Mouse (Mus musculus) embryonic facial prominence, embryonic 14.5 days (tissue): ENCODE results near the gene Svs1. TPM values are rescaled to one million over a fixed set of nuclear protein-coding genes. Genes with fewer than 3 reads are reported as not detected.
A peak's percentile ranks its signal among the peaks of the same experiment; 100 is the strongest.

Experiments used
- ATAC-seq: fragments of 200-750 bp; cut with Nextera tagmentation; 2 replicates; pipeline ENCODE4 v1.8.0; 2017; ENCODE audit warnings: low read depth, moderate number of reproducible peaks, moderate TSS enrichment
- DNase-seq: peaks from one replicate; pipeline ENCODE4 v3.0.0-alpha.2; 2015; ENCODE audit warnings: low spot score
- H3K27ac ChIP-seq: fragments of 300-500 bp; sonication (generic); replicated peaks from 2 replicates; pipeline ENCODE4 v1.5.1; 2014; ENCODE audit warnings: low read depth, mild to moderate bottlenecking, low read length, moderate library complexity
- H3K27me3 ChIP-seq: fragments of 300-500 bp; sonication (generic); replicated peaks from 2 replicates; pipeline ENCODE4 v1.6.1; 2014; ENCODE audit warnings: low read length; ENCODE audit not compliant: control insufficient read depth, insufficient read depth
- H3K36me3 ChIP-seq: fragments of 300-500 bp; sonication (generic); 2 replicates; pipeline ENCODE4 v1.6.1; 2014; ENCODE audit warnings: low read length, mixed read lengths; ENCODE audit not compliant: control insufficient read depth, insufficient read depth
- H3K4me1 ChIP-seq: fragments of 300-500 bp; sonication (generic); 2 replicates; pipeline ENCODE4 v1.6.1; 2014; ENCODE audit warnings: antibody characterized with exemption, low read length; ENCODE audit not compliant: control insufficient read depth, insufficient read depth
- H3K4me2 ChIP-seq: fragments of 300-500 bp; sonication (generic); 2 replicates; pipeline ENCODE4 v1.6.1; 2014; ENCODE audit warnings: low read depth, mild to moderate bottlenecking, low read length, moderate library complexity, mixed read lengths
- H3K4me3 ChIP-seq: fragments of 300-500 bp; sonication (generic); 2 replicates; pipeline ENCODE4 v1.5.1; 2014; ENCODE audit warnings: low read depth, mild to moderate bottlenecking, low read length
- H3K9ac ChIP-seq: fragments of 300-500 bp; sonication (generic); 2 replicates; pipeline ENCODE4 v1.6.1; 2014; ENCODE audit warnings: low read depth, mild to moderate bottlenecking, low read length, moderate library complexity, mixed read lengths
- H3K9me3 ChIP-seq: fragments of 300-500 bp; sonication (generic); 2 replicates; pipeline ENCODE4 v1.6.1; 2016; ENCODE audit warnings: low read length; ENCODE audit not compliant: control insufficient read depth
- WGBS: fragments of 180-500 bp; shearing (Covaris S2); extraction: QIAGEN DNeasy Blood & Tissue Kit; methylation state at CpG from one replicate; pipeline ENCODE4 v1.1.7; 2014; 5-methylcytosine and 5-hydroxymethylcytosine counted together
- polyA plus RNA-seq: library from polyadenylated mRNA; unstranded; fragments of >200 nt; fragmentation: Nextera tagmentation; extraction: Ambion mirVana; gene quantifications from 2 replicates; pipeline ENCODE4 v1.2.1, GENCODE M21; 2014

The Svs1 gene
- not detected in 2 replicates for polyA plus RNA-seq

DNA sequence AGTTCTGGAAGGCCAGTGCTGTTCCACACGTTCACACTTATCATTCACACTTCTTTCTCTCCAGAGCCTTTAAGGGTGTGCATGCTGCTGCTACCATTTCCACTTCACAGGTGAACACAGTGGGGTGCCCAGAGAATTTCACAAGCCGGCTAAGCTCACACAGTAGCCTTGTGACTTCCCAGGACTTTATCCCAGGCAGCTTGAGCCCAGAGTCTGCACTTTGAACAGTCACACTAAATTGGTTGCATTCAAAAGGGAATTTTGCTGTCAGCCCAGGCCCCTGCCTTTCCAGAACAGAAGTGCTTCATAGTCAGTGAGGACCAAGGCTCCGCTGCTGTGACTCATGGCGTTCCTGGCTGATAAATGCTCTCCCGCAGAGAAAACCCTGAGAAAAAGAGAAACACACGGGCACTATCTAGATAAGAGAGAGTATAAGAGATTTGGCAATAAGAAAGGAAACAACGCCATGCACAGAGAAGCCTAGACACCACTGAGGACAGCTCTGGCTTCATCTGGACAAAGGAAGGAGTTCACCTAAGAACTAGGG lies at the start of gene Svs1:
Svs1 (plus strand) TSS at position 418 of the 547 bp plus-strand sequence.
- WGBS: 59% methylated on average over 7 of the region's 7 CpGs
- Histone ChIP-seq H3K36me3 (no peaks in the 10 kb centered on the region), H3K27me3 (no peaks in the 10 kb centered on the region), H3K4me3 (no peak within 1 kb of the TSS), H3K4me2 (no peak within 1 kb of the TSS), H3K27ac (no peak within 1 kb of the TSS), H3K4me1 (no peaks in the 10 kb centered on the region), H3K9ac (no peak within 1 kb of the TSS), H3K9me3 (no peaks in the 10 kb centered on the region)
- ATAC-seq (no peak), DNase-seq (no peak)

DNA sequence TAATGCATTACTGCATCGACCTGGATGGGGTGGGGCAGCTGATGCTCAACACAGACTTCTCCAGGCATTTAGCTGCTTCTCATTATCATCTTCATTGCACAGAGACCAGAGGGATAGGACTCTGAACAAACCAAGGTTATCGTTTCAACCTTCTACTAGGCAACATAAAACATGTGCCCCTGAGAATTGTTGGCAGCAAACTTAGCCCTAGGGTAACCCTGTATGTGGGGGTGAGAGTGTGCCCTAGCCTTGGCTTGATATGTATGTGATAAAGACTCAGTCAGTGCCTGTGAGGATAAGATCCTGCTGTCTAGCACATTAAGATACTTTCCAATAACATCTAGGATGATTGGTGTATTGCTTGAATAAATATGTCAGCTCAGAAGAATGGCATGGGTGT lies 37.1 kb upstream of the Svs1 start:
- Histone ChIP-seq H3K4me3 (no peak overlapping the region), H3K36me3 (no peaks in the 10 kb centered on the region), H3K27me3 (no peaks in the 10 kb centered on the region), H3K4me2 (no peak overlapping the region), H3K27ac (no peak overlapping the region), H3K4me1 (no peaks in the 10 kb centered on the region), H3K9me3 (no peaks in the 10 kb centered on the region), H3K9ac (no peak overlapping the region)
- no peak for DNase-seq
- no peak for ATAC-seq
- 73% methylated on average over 2 of the region's 2 CpGs for WGBS

DNA sequence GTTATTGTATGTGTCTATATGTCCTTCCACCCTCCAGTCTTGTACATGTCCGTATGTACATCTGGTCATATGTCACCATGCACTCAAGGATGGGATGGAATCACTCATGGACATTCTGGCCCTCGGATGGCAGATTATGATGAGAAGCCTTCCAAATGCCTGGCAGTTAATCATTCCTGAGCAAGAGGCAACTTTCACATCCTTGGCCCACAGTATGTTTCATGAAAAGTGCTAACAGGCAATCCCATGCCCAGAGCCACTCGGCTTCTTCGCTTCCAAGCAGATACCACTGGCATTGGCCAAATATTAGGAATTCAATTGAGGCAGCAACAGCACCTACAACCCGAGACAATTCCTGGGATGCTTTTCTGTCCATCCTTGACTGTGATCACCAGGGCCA lies 36.0 kb upstream of the Svs1 start:
- ATAC-seq (no peak), DNase-seq (no peak)
- 79% methylated on average over 5 of the region's 5 CpGs for WGBS
- no peak overlapping the region for H3K4me2 ChIP-seq
- H3K4me1 ChIP-seq: no peaks in the 10 kb centered on the region
- H3K27ac ChIP-seq: no peak overlapping the region
- no peak overlapping the region for H3K9ac ChIP-seq
- H3K4me3 ChIP-seq: no peak overlapping the region
- no peaks in the 10 kb centered on the region for H3K9me3 ChIP-seq
- H3K27me3 ChIP-seq: no peaks in the 10 kb centered on the region
- no peaks in the 10 kb centered on the region for H3K36me3 ChIP-seq

DNA sequence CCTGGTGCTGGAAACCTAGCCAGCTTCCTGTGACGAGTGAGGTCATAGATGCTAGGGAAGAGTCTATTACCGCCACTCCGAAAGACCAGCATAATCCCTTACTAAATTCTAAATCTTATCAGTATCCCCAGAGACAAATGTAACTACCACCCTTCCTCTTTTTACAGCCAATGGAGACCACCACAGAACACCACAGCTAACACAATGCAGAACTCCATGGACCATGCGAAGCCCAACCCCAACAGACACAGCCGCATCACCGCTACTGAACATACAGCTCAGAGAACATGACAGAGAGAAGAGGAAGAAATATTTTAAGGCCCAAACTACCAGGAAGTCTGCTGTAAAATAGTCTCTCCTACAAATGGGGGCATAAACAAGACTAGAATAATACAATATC lies 35.0 kb upstream of the Svs1 start:
- H3K4me2 ChIP-seq: no peak overlapping the region
- no peak overlapping the region for H3K9ac ChIP-seq
- H3K27ac ChIP-seq: no peak overlapping the region
- 78% methylated on average over 6 of the region's 6 CpGs for WGBS
- ATAC-seq (no peak), DNase-seq (no peak)
- H3K4me3 ChIP-seq: no peak overlapping the region
- no peaks in the 10 kb centered on the region for H3K27me3 ChIP-seq
- no peaks in the 10 kb centered on the region for H3K36me3 ChIP-seq
- no peaks in the 10 kb centered on the region for H3K9me3 ChIP-seq
- no peaks in the 10 kb centered on the region for H3K4me1 ChIP-seq

DNA sequence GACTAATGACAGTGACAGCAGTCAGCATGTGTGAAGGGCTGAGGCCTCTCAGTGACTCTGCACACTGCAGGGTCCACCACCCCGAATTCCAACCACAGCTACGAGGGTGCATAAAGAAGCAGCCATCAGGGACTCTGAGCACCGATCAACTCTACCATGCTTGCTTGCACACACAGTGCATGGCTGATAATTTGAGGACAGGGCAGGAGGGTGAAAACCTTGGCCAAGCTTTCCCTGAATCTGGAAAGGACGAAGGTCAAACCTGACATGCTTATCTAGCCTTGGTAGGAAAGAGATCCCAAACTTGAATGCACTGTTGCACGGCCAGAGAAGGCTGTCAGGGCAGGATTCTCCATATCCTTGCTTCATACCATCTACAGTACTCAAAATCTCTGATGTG lies 33.4 kb upstream of the Svs1 start:
- Histone ChIP-seq H3K27ac (no peak overlapping the region), H3K27me3 (no peaks in the 10 kb centered on the region), H3K36me3 (no peaks in the 10 kb centered on the region), H3K4me1 (no peaks in the 10 kb centered on the region), H3K4me3 (no peak overlapping the region), H3K4me2 (no peak overlapping the region), H3K9me3 (no peaks in the 10 kb centered on the region), H3K9ac (no peak overlapping the region)
- DNase-seq: no peak
- 84% methylated on average over 5 of the region's 5 CpGs for WGBS
- no peak for ATAC-seq

DNA sequence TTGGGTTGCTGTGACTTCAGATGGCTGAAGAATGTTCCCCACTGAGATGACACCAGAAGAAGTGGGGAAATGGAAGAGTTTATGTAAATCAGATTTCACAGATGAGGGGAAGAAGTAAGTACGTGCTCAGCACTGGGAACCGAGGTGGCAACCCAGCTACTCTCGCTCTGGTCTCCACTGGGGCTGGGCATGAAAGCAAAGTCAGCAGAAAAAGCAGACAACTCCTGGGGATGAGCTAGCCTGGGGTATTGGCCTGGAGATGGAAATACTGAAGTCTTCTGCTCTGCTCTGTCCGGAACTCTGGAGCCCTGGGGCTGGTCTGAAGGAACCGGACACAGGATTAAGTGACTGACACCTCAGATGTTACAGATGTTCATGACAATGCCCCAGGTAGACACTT lies 32.5 kb upstream of the Svs1 start:
- DNase-seq: no peak
- no peaks in the 10 kb centered on the region for H3K36me3 ChIP-seq
- ATAC-seq: no peak
- H3K4me1 ChIP-seq: no peaks in the 10 kb centered on the region
- no peak overlapping the region for H3K27ac ChIP-seq
- H3K4me2 ChIP-seq: no peak overlapping the region
- H3K9me3 ChIP-seq: no peaks in the 10 kb centered on the region
- WGBS: 79% methylated on average over 5 of the region's 5 CpGs
- H3K9ac ChIP-seq: no peak overlapping the region
- no peaks in the 10 kb centered on the region for H3K27me3 ChIP-seq
- H3K4me3 ChIP-seq: no peak overlapping the region

- Histone ChIP-seq H3K9ac (no peak overlapping the region), H3K36me3 (no peaks in the 10 kb centered on the region), H3K27me3 (no peaks in the 10 kb centered on the region), H3K4me2 (no peak overlapping the region), H3K4me3 (no peak overlapping the region), H3K4me1 (no peaks in the 10 kb centered on the region), H3K9me3 (no peaks in the 10 kb centered on the region), H3K27ac (no peak overlapping the region)
- ATAC-seq: peak; percentile 50; the same call in 1 of the 2 replicates
- WGBS: 40% methylated on average over 1 of the region's 1 CpGs
- peak; percentile 66 for DNase-seq
Observed at GRCm38 (mm10) chr6:48954946-48955345, 31.7 kb upstream of the Svs1 start.

- Histone ChIP-seq H3K27ac (no peak overlapping the region), H3K36me3 (no peaks in the 10 kb centered on the region), H3K4me3 (no peak overlapping the region), H3K4me1 (no peaks in the 10 kb centered on the region), H3K9me3 (no peaks in the 10 kb centered on the region), H3K9ac (no peak overlapping the region), H3K27me3 (no peaks in the 10 kb centered on the region), H3K4me2 (no peak overlapping the region)
- no peak for ATAC-seq
- no peak for DNase-seq
- whole genome bisulfite sequencing: 87% methylated on average over 4 of the region's 4 CpGs
Observed at GRCm38 (mm10) chr6:48956785-48957184, 29.9 kb upstream of the Svs1 start.

DNA sequence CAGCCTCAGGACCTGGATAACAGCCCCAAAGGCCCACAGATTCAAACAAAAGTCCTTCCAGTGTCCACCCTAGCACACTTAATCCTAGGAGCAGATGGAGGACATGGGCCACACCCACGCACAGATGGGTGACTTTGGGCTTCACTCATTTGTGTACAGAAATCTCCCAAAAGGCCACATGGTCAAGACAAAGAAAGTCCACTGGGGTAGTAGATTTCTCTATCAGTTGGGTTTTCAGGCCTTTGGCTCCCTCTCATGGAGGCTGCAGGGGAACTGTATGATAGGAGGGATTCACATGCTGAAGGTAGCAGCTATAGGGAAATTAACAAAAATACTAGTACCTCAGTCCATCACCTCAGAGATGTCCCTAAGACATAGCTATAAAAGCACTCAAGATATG lies 28.6 kb upstream of the Svs1 start:
- H3K4me2 ChIP-seq: no peak overlapping the region
- no peak overlapping the region for H3K4me3 ChIP-seq
- peak; percentile 32 for DNase-seq
- ATAC-seq: no peak
- H3K36me3 ChIP-seq: no peaks in the 10 kb centered on the region
- H3K9ac ChIP-seq: no peak overlapping the region
- no peak overlapping the region for H3K27ac ChIP-seq
- H3K9me3 ChIP-seq: no peaks in the 10 kb centered on the region
- H3K4me1 ChIP-seq: no peaks in the 10 kb centered on the region
- WGBS: 47% methylated on average over 1 of the region's 1 CpGs
- no peaks in the 10 kb centered on the region for H3K27me3 ChIP-seq
